Mouse (Mus musculus): ENCODE results near the gene Il17ra. TPM values are rescaled to one million over a fixed set of nuclear protein-coding genes. Genes with fewer than 3 reads are reported as not detected.
A peak's percentile ranks its signal among the peaks of the same experiment; 100 is the strongest.

Gene Il17ra
- 10 to 100 TPM; 18.8 to 20.3 TPM for polyA plus RNA-seq (2017; shearing (Covaris generic))

- peak; percentile 58 for ATAC-seq
Observed at GRCm38 (mm10) chr6:120463086-120463871, at the start of gene Il17ra. Gene Il17ra (plus strand): TSS chr6:120463247.

- no peak for ATAC-seq
Observed at GRCm38 (mm10) chr6:120438161-120438560, 24.9 kb upstream of the Il17ra start.

- no peak for ATAC-seq
Observed at GRCm38 (mm10) chr6:120442171-120442749, 20.8 kb upstream of the Il17ra start.

GRCm38 (mm10) chr6:120443363-120444355 lies 19.4 kb upstream of the Il17ra start:
- no peak for ATAC-seq

GRCm38 (mm10) chr6:120450208-120450607 lies 12.8 kb upstream of the Il17ra start:
- no peak for ATAC-seq

- ATAC-seq: no peak
Observed at GRCm38 (mm10) chr6:120452384-120453102, 10.5 kb upstream of the Il17ra start.

GRCm38 (mm10) chr6:120453103-120453445 lies 10.0 kb upstream of the Il17ra start:
- peak; percentile 55 for ATAC-seq

GRCm38 (mm10) chr6:120453556-120453955 lies 9.5 kb upstream of the Il17ra start:
- ATAC-seq: no peak

GRCm38 (mm10) chr6:120454627-120455077 lies 8.4 kb upstream of the Il17ra start:
- peak; percentile 64 for ATAC-seq

GRCm38 (mm10) chr6:120457074-120457473 lies 6.0 kb upstream of the Il17ra start:
- ATAC-seq: peak; percentile 33

- no peak for ATAC-seq
Observed at GRCm38 (mm10) chr6:120457751-120458150, 5.3 kb upstream of the Il17ra start.

- no peak for ATAC-seq
Observed at GRCm38 (mm10) chr6:120461217-120461616, 1.8 kb upstream of the Il17ra start.

GRCm38 (mm10) chr6:120462251-120462650 lies 796 bp upstream of the Il17ra start:
- ATAC-seq: no peak

- peak; percentile 46 for ATAC-seq
Observed at GRCm38 (mm10) chr6:120463884-120464283, 837 bp downstream of the Il17ra start.

GRCm38 (mm10) chr6:120464406-120464939 lies 1.4 kb downstream of the Il17ra start:
- no peak for ATAC-seq

- no peak for ATAC-seq
Observed at GRCm38 (mm10) chr6:120465393-120465792, 2.3 kb downstream of the Il17ra start.

- ATAC-seq: peak; percentile 76
Observed at GRCm38 (mm10) chr6:120466609-120467329, 3.7 kb downstream of the Il17ra start.

- no peak for ATAC-seq
Observed at GRCm38 (mm10) chr6:120468259-120468658, 5.2 kb downstream of the Il17ra start.

- ATAC-seq: no peak
Observed at GRCm38 (mm10) chr6:120469268-120469667, 6.2 kb downstream of the Il17ra start.

- peak; percentile 6 for ATAC-seq
Observed at GRCm38 (mm10) chr6:120469770-120470169, 6.7 kb downstream of the Il17ra start.

- ATAC-seq: peak; percentile 32
Observed at GRCm38 (mm10) chr6:120470666-120471065, 7.6 kb downstream of the Il17ra start.
